Mouse (Mus musculus): Measurements from ENCODE around the gene Hagh.

DNA sequence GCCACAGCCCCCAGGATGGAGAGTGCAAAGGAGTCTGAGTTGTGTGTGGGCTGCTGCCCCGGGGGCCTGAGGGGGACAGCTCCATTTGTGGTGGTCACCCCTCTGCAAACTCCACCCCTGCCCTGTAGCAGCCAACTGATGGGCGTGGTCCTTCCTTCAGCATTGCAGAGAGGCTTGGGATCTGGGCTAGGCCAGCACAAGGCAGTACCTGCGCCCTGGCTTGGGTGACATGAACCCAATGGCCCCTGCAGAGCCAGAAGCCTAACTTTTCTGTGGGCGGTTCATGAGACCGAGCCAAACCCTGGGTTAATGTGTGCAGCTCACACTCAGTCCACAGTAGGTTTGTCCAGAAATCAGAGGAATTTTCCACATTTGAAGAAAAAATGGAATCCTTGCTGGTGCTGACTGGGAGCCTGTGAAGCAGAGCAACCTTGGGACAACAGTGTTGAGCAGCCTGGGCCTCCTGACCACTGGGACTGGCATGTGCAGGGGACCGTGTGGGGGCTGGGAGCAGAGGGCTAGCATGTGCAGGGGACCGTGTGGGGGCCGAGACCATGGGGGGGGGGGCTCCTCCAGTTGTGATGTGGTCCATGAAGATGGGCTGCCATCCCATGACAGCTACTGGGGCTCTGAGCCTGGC lies 18.0 kb downstream of the Hagh start:
- no peak for TF ChIP-seq CTCF (conservative IDR thresholded peaks at IDR 0.05; ENCODE audit: insufficient read depth, insufficient read length, low read depth, low read length)
- TF ChIP-seq POLR2A (IDR thresholded peaks at IDR 0.05; ENCODE audit: low read depth, low read length), result no peak

Data from kidney, adult 2 months (tissue).